Mouse (Mus musculus): ENCODE measurements around the gene Sept5.

The Sept5 gene

DNA sequence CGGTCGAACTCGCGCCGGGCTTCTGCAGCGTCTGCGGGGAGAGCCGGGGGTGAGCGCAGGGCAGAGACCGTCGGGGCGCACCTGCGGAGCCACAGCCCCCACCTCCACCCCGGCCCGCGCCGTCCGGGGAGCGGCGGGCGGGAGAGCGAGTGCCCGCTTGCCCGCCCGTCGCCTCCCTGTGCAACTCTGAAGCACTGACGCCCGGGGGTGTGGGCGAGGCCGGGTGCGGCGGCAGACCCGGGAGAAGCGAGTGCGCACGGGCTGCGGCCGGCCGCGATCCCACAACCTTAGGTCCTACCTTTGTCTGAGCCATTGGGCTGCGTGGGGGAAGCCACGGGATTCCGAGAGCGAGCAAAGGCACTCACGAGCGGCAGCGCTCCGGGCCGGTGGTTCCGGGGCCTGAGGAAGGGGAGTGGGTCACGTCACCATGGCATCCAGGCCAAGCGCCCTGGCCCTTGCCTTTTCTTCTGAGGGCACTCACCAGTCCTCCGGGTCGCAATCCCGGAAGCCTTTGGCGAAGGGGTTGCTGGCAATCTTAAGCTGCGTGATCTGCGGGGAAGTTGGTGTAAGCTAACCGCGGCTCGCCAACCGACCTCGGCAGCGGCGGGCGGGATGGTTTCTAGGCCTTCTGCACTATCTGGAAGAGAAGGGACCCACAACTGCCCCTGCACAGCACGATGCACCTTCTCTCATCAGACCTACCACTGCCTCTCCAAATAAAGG, 47.2 kb downstream of the Sept5 start:
- no peak for DNase-seq

DNA sequence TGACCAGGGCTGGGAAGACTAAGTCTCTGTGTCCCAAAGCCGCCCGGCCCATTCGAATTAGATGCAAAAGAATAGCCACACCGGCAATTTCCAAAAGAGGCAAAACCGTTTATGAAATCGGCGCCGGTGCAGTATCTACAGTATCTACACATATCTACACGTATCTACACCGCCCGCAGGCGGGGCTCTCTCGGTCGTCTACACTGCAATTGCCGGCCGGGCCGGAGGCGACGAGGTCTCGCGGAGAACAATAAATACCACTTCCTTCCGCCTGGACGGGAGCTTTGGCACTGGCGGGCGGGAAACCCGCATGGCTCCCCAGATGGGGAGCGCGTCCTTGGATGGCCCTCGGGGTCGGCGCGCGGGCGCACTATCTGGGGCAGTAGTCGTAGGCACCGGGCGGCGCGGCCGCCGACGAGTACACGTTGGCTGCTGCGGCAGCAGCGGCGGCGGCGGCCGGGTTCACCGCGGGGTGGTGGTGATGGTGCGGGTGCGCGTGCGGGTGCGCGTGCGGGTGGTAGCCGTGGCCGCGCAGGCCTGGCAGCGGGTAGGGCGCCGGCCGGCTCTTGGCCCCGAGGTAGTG, 48.0 kb downstream of the Sept5 start:
- DNase-seq = no peak

GRCm38 (mm10) chr16:18581050-18581622, 48.6 kb downstream of the Sept5 start:
- DNase-seq = no peak

DNA sequence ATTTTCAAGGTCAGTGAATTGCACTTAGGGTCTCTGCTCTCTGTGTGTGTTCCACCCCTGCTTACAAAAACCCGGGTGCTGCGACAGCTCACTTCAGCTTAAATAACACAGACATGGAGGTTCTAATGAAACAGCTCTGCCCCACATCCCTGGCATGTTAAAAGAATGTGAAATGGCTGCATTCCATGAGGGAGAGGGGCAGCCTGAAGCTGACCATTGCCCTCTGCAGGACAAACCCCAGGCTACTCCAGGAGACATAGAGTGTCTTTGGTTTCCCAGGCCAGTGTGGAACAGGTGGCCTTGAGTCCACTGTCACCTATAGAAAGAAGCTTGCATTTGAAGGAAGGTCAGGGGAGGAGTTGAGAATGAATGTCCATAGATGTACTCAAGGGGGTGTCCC, 49.4 kb downstream of the Sept5 start:
- no peak for DNase-seq

- no peak for DNase-seq
These were observed 52.1 kb downstream of the Sept5 start for GRCm38 (mm10) chr16:18577599-18578160.

- DNase-seq = no peak
These were observed 52.7 kb downstream of the Sept5 start for GRCm38 (mm10) chr16:18577071-18577470.

GRCm38 (mm10) chr16:18574196-18574595, 55.6 kb downstream of the Sept5 start:
- DNase-seq = no peak
